Mouse (Mus musculus) gastrocnemius, adult 2 months (tissue): ENCODE data around the gene Zfp184. TPM values are rescaled to one million over a fixed set of nuclear protein-coding genes. Genes with fewer than 3 reads are reported as not detected.

Source experiments
- DNase-seq: peaks from one replicate; pipeline ENCODE4 v3.0.0; 2022
- H3K27ac ChIP-seq: fragments of 200-600 bp; 2 replicates; pipeline ENCODE4 v1.8.1; 2022; ENCODE audit warnings: mild to moderate bottlenecking
- H3K4me3 ChIP-seq: fragments of 200-600 bp; 2 replicates; pipeline ENCODE4 v1.8.1; 2022; ENCODE audit warnings: mild to moderate bottlenecking, moderate library complexity
- CTCF ChIP-seq: fragments of 200-600 bp; IDR thresholded peaks from 2 replicates; pipeline ENCODE4 v1.8.1; 2022; ENCODE audit warnings: antibody characterized with exemption, mild to moderate bottlenecking, moderate library complexity
- intact Hi-C: fragments of 180-260 bp; cut with DNase I; formaldehyde crosslinking; loops from one replicate; pipeline ENCODE4 v1.15.1; 2025
- total RNA-seq, 2 experiments: library from RNA; stranded (reverse); gene quantifications; 2 replicates each; pipeline ENCODE4 v1.2.3; 2021

The Zfp184 gene
- total RNA-seq, 2 experiments from 2014 or later: 0.17 to 0.36 TPM

GRCm38 (mm10) chr13:21914599-21914998 lies 30.3 kb upstream of the Zfp184 start:
- DNase-seq: no peak
- no peak overlapping the region for H3K27ac ChIP-seq
- intact Hi-C loops: no loop called here

GRCm38 (mm10) chr13:21915487-21915886 lies 29.4 kb upstream of the Zfp184 start:
- intact Hi-C loops: no loop called here
- no peak overlapping the region for H3K27ac ChIP-seq
- no peak for TF ChIP-seq CTCF
- no peak overlapping the region for H3K4me3 ChIP-seq
- DNase-seq: no peak

More at GRCm38 (mm10) chr13:21914599-21914998, 30.3 kb upstream of the Zfp184 start:
- peak overlapping the region; percentile 55 for H3K4me3 ChIP-seq
- no peak for TF ChIP-seq CTCF

GRCm38 (mm10) chr13:21916056-21916455 lies 28.8 kb upstream of the Zfp184 start:
- no peak overlapping the region for H3K27ac ChIP-seq
- no peak for DNase-seq
- intact Hi-C loops: no loop called here
- no peak for TF ChIP-seq CTCF
- H3K4me3 ChIP-seq: no peak overlapping the region

- TF ChIP-seq CTCF: no peak
- Histone ChIP-seq H3K27ac (no peak overlapping the region), H3K4me3 (no peak overlapping the region)
- intact Hi-C loops: no loop called here
- DNase-seq: no peak
Measured at GRCm38 (mm10) chr13:21917040-21917439, 27.9 kb upstream of the Zfp184 start.

GRCm38 (mm10) chr13:21917480-21917879 lies 27.4 kb upstream of the Zfp184 start:
- no peak overlapping the region for H3K4me3 ChIP-seq
- intact Hi-C loops: no loop called here
- TF ChIP-seq CTCF: no peak
- H3K27ac ChIP-seq: no peak overlapping the region
- DNase-seq: no peak

GRCm38 (mm10) chr13:21917992-21918391 lies 26.9 kb upstream of the Zfp184 start:
- no peak for DNase-seq
- intact Hi-C loops: no loop called here
- Histone ChIP-seq H3K4me3 (peak overlapping the region; percentile 74), H3K27ac (no peak overlapping the region)
- no peak for TF ChIP-seq CTCF

GRCm38 (mm10) chr13:21918570-21919419 lies 26.1 kb upstream of the Zfp184 start:
- intact Hi-C loops: no loop called here
- H3K27ac ChIP-seq: peak overlapping the region; percentile 49; the same call in 1 of the 2 replicates
- no peak for TF ChIP-seq CTCF
- DNase-seq: peak; percentile 59
- peak overlapping the region; percentile 74 for H3K4me3 ChIP-seq

- intact Hi-C loops: loop anchor here (5.0 kb wide), 1 partner anchor 112 kb away; no protein-coding TSS in a partner anchor
- DNase-seq: no peak
- Histone ChIP-seq H3K27ac (no peak overlapping the region), H3K4me3 (no peak overlapping the region)
- no peak for TF ChIP-seq CTCF
Measured at GRCm38 (mm10) chr13:21919836-21920431, 25.0 kb upstream of the Zfp184 start.

GRCm38 (mm10) chr13:21920681-21921233 lies 24.1 kb upstream of the Zfp184 start:
- DNase-seq: no peak
- intact Hi-C loops: loop anchor here (5.0 kb wide), 1 partner anchor 112 kb away; no protein-coding TSS in a partner anchor
- H3K4me3 ChIP-seq: no peak overlapping the region
- no peak overlapping the region for H3K27ac ChIP-seq
- no peak for TF ChIP-seq CTCF

- no peak overlapping the region for H3K4me3 ChIP-seq
- no peak for TF ChIP-seq CTCF
- intact Hi-C loops: loop anchor here (5.0 kb wide), 1 partner anchor 109 kb away; no protein-coding TSS in a partner anchor
- no peak overlapping the region for H3K27ac ChIP-seq
- DNase-seq: no peak
Measured at GRCm38 (mm10) chr13:21923417-21923816, 21.5 kb upstream of the Zfp184 start.

- H3K4me3 ChIP-seq: no peak overlapping the region
- DNase-seq: no peak
- intact Hi-C loops: loop anchor here (5.0 kb wide), 1 partner anchor 107 kb away; no protein-coding TSS in a partner anchor
- no peak for TF ChIP-seq CTCF
- H3K27ac ChIP-seq: no peak overlapping the region
Measured at GRCm38 (mm10) chr13:21924734-21925335, 20.1 kb upstream of the Zfp184 start.

GRCm38 (mm10) chr13:21930981-21931380 lies 13.9 kb upstream of the Zfp184 start:
- intact Hi-C loops: no loop called here
- no peak for TF ChIP-seq CTCF
- DNase-seq: no peak
- H3K4me3 ChIP-seq: no peak overlapping the region
- no peak overlapping the region for H3K27ac ChIP-seq
